Mouse (Mus musculus): ENCODE data around the gene Sos2. TPM values are rescaled to one million over a fixed set of nuclear protein-coding genes. Genes with fewer than 3 reads are reported as not detected.
A peak's percentile ranks its signal among the peaks of the same experiment; 100 is the strongest.
"Not testable (repeated sequence)": the region's sequence is repeated elsewhere in the genome, so short reads cannot be mapped to it uniquely, and the experiment has no call there.

Gene Sos2
- total RNA-seq, 2 experiments from 2014 or later: 39.8 to 40.4 TPM

DNA sequence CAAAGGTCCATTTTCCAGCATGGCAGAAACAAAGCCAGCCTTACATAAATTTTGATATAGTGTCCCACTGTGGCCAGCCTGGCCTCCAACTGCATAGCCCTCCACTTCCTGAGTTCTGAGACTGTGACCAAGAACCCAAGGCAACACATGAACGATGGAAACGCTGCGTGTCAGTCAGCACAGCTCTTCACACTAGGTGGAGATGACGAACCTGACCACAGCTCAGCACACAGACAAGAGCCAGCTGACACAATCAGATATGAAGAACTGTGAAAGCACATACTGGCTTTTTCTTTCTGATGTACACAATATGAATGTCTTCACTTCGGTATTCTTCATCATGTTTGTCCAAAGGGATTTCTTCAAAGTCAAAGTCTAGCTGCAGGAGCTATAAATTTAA, 102.0 kb downstream of the Sos2 start:
- no peak for DNase-seq
- intact Hi-C loops (cut with DNase I): no loop called here

DNA sequence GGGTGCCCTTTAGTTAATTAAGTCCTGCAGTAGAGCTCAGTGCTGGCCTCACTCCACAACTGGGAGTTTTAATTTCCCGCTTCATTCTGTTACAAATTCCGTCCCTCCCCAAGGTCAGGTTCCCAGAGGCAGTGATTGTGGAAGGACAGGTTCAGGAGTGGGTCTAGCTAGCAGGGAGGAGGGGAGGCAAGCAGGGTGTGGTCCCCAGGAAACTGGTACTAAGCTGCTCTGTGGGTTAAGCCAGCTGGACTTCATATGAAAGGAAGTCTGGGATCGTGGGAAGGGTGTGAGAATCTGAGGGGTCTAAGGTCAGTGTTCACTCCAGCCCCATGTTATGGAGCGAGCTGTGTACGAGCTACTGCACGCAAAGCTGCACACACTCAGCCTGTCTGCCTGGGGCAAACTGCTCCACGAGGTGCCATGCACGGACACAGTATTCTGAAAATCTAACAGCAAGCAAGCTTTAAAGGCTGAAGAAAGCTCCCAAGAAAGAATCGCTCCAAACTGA, 105.5 kb downstream of the Sos2 start:
- intact Hi-C loops (cut with DNase I): no loop called here
- DNase-seq: no peak

DNA sequence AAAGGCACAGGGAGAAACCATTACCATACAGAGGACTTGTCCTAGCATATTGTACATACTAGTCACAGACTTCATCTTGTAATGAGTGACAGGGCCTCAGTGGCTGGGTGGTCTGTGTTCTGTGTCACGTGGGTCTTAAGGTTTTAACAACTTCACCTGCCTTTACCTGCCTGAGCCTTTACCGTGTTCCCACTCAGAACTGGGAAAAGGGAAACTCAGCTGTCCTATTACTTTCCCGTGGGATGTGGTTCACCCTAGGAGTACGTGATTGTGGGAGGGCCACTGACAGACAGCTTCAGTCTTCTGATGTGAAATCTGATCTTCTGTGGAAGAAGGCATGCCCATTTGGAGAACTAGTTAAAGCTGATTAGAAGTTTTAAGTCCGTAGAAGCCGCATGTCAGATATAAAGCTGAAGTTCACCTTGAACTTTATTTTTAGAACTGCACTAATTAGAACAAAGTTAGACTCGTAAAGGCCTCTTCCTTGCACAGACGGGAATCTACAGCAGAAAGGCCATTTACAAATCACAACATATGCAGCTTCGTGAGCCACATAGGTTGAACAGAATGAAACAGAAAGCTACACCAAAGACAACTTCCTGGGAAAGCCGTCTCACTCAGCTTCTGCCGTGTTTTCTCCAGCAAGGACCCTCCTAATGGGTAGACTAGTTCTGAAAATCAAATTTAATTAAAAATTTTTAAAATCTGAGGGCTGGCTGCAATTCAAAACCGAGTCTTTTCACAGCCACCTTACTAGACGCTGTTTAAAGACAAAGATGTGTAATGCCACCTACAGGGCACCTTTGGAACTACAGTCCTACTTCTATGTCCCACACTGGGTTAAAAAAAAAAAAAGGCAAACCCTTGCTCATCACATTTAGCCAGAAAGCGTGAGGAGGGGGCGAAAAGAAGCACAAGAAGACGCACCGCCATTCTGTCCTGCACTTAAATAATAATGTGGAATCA, 107.5 kb downstream of the Sos2 start:
- DNase-seq: peak in 1 of 2 experiments; percentile 67
- intact Hi-C loops (cut with DNase I): loop anchor here (2.0 kb wide), 1 partner anchor 201 kb away; the partner anchor contains the start of genes Arf6 and Gm9887

DNA sequence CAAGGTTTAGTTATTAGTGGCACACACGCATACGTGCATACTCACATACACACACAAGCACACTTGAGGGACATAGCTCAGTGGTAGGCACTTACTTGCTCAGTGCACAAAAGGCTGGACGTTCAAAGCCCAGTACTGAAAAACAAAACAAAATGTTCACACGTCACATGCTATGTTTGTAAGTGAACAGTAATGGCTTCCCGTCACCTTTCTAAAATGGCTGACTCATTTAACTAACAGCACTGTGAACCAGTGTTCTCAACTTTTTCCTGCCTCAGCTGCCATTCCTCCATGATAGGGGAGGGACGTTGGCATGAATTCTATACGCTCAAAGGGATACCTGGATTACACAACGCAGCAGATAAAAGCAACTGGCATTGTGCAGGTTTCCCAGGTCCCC, 108.4 kb downstream of the Sos2 start:
- no peak for DNase-seq
- intact Hi-C loops (cut with DNase I): no loop called here

DNA sequence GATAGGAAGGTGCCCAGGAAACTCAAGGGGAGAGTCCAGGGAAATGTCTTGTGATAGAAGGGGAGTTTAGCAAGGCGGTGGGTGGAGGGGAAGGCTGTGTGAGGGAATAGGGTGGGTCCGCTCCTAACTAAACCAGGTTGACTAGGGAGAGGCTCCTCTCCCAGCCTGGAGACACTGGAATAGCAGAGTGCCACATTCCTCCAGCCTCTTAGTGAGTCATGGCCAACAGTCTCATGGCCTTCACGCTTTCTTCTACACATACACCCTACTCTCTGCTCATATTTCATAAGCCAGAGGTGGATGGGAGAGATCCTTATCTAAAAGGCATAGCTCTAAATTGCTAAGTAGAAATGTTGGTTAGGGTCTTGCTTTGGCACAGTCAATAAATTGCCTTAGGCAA, 111.7 kb downstream of the Sos2 start:
- intact Hi-C loops (cut with DNase I): no loop called here
- no peak for DNase-seq

DNA sequence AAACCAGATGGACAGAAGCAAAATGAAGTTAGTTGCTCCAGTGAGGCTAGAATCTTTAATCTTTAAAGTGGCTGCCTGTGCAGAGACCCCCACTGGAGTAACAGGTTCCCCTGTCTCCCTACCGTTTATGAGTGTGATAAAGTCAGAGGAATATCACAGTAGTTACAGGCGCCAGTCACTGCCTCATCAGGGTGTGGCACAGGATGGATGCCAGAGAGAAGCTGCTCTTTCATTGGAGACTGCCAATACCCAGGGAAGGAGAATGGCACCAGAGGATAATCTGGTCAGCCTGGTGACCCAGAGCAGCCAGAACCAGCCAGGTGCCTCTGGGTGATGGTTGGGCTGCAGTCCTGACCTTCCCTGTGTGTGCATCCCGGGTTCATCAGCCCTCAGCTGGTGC, 113.4 kb downstream of the Sos2 start:
- DNase-seq: no peak
- intact Hi-C loops (cut with DNase I): no loop called here

DNA sequence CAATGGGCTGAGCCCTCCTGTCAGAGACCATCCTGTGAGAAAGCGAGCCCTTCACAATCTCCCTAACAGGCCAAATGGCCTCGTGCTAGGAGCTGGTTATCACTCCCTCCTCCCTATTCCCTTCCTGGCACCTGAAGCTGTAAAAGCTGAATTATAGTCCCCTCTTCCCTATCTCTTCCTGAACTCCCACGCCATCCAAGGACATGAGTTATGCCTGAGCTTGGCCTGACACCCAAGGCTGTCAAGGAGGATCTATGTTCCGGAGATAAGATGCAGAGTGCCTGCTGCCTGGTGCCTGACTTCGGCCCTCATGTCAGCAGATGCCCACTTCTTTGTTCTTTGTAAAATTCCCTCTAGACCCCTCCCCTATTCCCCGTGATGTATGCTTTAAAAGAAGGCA, 120.6 kb downstream of the Sos2 start:
- intact Hi-C loops (cut with DNase I): loop anchor here (2.0 kb wide), 1 partner anchor 18 kb away; no protein-coding TSS in a partner anchor
- not testable (repeated sequence) for DNase-seq

DNA sequence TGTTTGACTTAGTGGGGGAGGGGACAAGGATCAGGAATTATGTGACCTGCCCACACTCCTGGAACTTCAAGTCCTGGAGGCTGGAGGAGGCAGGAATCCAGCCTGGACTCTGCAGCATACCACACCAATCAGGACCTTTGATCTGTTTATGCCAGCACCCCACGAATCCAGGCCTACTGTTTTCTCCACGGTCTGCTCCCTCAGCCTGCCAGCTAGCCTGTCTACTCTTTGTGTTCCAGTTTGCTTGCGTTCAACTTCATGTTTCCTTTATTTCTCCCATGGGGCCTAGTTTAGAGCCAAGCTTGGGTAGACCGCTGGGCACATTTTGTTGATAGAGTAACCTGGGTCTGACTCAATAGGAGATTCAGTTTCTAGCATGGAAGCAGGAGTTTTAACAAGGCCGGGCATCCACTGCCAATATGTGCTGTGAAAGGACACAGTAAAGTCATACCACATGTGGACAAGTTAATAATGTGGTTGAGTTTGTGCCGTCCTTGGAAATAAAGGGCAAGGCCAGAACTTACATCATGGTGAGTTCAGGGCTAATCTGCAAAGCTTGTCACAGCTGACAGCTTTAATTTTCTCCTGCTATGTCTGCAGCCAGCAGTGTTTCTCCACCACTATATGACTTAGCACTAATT, 125.3 kb downstream of the Sos2 start:
- intact Hi-C loops (cut with DNase I): no loop called here
- DNase-seq: no peak

DNA sequence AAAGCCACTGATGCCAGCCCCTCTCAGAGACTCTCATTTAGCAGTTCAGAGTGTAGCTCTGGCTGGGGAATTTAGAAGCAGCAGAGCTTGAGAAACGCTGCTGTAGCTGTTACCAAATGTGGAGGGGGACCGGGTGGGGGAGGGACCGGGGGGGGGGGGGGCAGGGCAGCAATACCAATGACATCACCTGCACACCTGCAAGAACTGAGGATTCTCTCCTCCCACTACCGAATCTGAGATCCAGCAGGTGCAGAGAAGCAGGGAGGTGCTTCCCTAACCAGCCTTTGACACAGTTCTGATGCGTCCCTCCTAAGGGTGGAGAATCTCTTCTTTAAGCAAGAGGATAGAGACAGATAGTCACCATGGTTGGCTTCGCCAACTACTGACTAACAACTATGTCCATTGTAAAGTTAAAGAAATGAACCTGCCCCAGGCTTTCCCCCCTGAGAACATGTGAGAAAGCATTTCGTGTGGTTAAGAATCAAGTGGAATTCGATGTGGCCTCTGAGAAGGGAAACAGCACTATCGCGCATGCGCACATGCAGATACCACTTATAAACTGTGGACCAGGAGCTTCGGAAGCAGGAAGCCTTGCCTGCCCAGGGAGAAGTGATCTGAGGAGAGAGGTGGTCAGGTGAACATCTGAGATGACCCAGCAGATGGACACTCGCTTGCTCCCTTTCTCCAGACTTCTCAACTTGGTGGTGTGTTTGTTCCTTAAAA, 136.0 kb downstream of the Sos2 start:
- intact Hi-C loops (cut with DNase I): no loop called here
- DNase-seq: no peak

DNA sequence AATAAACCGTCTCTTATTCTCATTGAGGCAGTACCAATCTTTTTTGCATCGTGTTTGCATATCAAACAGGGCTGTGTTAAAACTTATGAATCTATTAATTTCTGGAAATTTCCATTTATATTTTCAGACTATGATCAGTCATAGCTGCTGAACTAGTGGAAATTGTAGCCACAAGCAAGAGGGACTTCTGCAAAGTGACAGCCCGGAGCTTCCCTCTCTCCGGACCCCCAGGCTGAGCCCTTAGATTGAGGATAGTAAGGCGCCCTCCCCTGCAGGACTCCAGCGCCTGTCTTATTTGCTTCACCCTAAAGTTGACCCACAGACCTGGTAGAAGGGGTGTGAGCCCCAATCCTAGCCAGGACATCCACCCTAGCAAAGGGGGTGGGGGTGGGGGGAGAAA, 136.7 kb downstream of the Sos2 start:
- no peak for DNase-seq
- intact Hi-C loops (cut with DNase I): no loop called here

DNA sequence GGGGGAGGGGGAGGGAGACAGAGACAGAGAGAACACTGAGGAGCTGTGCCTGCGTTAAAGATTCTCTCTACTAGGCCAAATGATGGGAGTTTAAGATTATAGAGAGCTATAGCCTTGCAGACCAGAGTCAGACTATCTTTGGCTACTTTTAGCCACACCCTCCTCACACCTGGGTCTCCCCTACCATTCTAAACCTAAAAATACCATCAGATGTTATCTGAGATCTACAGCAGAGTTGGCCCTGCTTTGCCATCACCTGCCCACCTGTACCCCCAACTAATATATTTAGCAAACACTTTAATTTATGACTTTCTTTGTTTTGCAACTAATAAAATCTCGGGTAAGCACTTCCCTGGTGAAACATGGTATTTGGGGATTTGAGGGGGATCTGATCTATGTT, 137.1 kb downstream of the Sos2 start:
- DNase-seq: no peak
- intact Hi-C loops (cut with DNase I): no loop called here

DNA sequence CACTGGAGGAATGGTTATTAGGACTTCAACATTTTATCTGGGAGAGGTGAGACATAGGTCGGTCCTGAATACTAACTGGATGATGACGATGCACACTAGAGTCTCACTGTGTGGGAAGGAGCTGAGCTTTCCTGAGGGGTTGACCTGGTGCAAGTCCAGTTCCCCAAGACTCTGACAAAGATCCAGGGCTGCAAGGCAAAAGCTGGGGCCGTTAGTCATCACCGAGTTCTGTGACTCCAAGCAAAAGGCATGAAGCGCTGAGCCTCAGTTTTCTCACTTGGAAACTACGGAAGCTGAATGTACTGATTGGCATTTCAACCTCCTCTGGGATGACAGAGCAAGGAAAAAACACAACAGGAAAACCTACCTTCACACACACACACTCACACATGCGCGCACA, 139.3 kb downstream of the Sos2 start:
- intact Hi-C loops (cut with DNase I): loop anchor here (2.0 kb wide), 1 partner anchor 18 kb away; no protein-coding TSS in a partner anchor
- no peak for DNase-seq

DNA sequence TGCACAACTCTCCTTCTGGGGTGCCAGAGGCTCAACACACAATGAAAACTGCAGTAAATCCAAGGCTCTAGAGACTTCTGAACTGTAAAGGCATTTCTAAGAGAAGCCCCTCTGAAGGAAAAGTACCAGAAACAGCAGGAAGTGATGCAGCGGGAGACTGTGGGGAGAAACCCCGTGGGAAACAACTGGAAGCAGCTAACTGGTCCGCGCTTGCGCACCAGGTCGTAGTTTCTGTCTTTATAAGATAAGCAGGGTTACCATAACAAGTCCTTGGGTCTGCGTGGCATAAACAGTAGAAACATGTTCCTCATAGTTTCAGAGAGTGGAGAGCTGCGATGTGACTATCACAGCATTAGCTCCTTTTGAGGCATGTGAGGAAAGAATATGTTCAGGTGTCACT, 140.0 kb downstream of the Sos2 start:
- intact Hi-C loops (cut with DNase I): loop anchor here (2.0 kb wide), 1 partner anchor 19 kb away; no protein-coding TSS in a partner anchor
- DNase-seq: no peak

DNA sequence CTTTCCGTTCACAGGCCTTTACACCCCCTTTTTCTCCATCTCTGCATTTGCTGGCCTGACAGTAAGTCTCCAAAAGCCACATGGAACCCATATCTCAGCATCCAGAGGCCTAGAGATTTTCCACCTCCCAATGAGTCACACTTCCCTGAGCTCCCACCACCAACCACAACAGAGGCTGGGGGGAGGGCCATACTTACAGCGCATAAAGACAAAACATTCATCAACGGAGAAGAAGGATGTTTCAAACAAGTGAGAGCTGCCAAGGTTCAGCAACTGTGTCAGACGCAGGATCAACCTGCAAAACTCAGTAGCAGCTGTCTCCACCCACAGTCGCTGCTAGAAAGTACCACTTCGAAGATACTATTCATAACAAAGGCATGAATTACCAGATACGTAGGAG, 142.3 kb downstream of the Sos2 start:
- no peak for DNase-seq

DNA sequence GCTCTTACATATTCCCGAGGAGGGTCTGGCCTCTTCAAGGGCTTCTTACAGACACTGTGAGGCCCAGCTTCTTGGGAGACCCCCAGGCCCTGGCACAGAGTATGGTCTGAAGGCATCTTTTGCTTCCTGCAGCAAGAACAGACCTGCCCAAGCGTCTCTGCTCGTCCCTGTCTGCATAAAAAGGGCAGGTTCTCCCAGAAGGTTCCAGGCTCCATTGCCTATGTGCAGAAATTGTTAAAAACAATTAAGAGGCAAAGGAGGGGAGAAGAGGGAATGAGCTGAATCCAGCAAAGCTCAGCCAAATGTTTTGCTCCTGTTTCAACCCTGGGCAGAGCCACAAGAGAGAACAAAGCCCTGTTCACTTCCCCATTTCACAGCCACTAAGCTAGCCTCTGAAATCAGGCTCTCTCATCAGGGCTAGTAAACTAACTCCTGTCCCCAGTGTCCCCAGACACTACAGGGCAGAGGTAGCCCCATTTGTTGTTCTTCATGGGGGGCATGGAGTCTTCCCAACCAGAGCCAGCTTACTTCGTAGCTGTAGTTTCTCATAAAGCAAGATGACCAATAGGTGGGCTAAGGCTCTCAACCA, 143.2 kb downstream of the Sos2 start:
- no peak for DNase-seq
- intact Hi-C loops (cut with DNase I): no loop called here

More for the DNA sequence above, 142.3 kb downstream of the Sos2 start:
- intact Hi-C loops (cut with DNase I): no loop called here

DNA sequence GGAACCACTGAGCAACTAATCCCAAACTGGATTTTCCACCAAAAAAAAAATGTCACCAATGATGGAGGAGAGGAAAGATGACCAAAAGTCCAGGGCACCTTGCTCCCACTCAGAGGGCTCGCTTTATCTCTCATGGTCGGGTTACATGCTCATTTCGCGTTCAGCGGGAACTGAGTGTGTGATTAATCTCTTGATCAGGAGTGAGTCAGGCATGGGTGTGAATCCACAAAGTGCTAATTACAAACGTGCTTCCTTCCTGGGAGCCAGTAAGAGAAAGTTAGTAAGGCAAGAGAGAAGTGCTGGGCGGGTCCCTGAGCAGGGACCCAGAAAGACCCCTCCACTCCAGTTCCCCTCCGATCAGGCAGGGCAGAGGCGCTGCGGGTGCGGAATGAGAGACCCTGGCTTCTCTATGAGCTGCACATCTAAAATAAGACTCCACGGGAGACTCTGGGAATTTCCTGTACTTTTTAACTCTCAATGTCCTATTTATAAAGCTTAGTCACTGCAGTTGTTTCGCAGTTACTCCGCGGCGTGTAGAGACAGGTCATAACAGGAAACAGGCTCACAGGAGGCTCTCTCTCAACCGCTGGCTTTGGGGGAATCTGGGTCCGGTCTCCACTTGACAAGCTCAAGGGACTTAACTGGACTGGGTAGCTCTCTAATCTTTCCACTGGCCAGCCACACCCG, 143.8 kb downstream of the Sos2 start:
- intact Hi-C loops (cut with DNase I): no loop called here
- peak in 1 of 2 experiments; percentile 60 for DNase-seq

DNA sequence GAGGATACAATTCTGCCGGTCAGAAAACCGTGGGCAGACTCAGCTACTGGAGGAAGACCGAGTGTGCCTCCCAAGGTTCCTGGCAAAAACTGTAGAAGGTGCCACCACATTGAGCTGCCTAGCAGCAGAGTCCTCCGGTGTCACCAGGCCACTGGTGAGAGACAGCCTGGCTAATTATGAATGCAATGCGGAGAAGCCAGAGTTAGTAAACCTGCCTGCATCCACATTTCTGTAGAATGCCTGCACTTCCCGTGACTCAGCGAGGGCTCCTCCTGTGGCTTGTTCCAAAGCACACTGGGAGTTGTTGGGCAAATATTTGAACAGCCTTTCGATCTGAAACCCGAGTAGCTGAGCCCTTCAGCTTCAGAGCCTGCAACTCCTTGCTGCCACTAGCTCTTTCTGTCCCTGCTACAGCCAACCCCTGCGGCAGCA, 144.4 kb downstream of the Sos2 start:
- DNase-seq: peak; percentile 27 to 47
- intact Hi-C loops (cut with DNase I): no loop called here

DNA sequence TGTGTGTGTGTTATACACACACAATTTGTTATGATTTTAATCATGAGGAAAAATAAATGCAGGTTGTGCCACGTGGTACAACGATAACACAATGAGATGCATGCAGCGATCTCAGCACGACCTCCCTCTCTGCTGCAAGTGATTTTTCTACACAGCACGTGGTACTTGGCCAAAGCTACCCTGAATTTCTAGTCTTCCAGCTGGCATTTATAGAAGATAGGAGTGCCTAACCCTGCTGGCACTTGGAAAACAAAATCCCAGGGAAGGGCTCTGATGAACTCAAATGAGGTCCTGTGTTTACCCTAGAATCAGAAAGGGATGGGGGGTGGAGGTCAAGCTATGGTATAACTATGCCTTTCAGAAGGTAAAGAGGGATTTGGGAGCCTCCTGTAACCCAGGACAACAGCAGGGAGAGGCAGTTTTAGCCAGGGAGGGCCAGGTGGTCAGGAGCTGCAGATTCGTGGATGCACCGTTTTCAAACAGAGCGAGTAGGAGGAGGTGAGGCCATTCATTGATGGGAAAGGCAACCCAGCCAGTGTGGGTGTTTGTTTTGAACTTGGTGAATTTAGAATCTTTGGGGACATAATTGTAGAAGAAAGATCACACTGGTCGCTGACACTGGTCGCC, 144.9 kb downstream of the Sos2 start:
- no peak for DNase-seq
- intact Hi-C loops (cut with DNase I): no loop called here

Data from gastrocnemius, postnatal 36 days (tissue).